Mouse (Mus musculus) brain, adult 10 weeks (tissue): ENCODE measurements around the gene Skint10. TPM values are rescaled to one million over a fixed set of nuclear protein-coding genes. Genes with fewer than 3 reads are reported as not detected.

ENCODE experiments used
- polyA plus RNA-seq: library from polyadenylated mRNA; stranded (reverse); fragments of 350-450 nt; fragmentation: Illumina TruSeq; extraction: RNeasy Lipid Tissue Mini Kit (QIAGEN cat#74804); gene quantifications from one replicate; pipeline ENCODE4 v1.2.3, GENCODE M21; 2015; ENCODE audit warnings: low read depth, low replicate concordance

The Skint10 gene
- polyA plus RNA-seq: not detected

GRCm38 (mm10) chr4:112774766-112775165 lies at the start of gene Skint10:
TSS of gene Skint10 (minus strand) at chr4:112774866.

Other genes starting within 250 kb of the Skint10 start
- gene Skint2, start 217.7 kb downstream of the Skint10 start, polyA plus RNA-seq: not detected